Mouse (Mus musculus) liver (tissue): ENCODE results near the gene Rad51d.
A peak's percentile ranks its signal among the peaks of the same experiment; 100 is the strongest.
"Not testable (repeated sequence)": the region's sequence is repeated elsewhere in the genome, so short reads cannot be mapped to it uniquely, and the experiment has no call there.

Experiments used
- DNase-seq: peaks from one replicate; pipeline ENCODE4 v3.0.0-alpha.2; 2020; ENCODE audit warnings: mixed read lengths

Rad51d gene

GRCm38 (mm10) chr11:82890342-82890762 is at the start of gene Rad51d:
Gene Rad51d (minus strand): TSS chr11:82890614.
- DNase-seq: peak; percentile 96

DNA sequence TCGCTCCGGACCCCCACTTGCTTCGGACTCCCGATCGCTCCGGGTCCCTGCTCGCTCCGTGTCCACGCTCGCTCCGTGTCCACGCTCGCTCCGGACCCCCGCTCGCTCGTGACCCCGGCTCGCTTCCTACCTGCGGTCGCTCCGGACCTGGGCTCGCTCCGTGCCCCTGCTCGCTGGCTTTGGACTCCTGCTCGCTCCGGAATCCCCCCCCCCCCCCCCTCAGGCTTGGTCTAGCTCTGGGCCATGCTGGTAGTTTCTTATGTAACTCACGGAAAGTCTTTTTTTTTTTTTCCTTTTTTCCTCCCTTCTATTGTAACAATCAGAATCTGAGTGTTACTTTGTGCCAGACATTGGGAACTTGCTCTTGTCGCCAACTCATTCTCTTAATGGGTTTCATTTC is 42.8 kb upstream of the Rad51d start:
- DNase-seq: no peak

DNA sequence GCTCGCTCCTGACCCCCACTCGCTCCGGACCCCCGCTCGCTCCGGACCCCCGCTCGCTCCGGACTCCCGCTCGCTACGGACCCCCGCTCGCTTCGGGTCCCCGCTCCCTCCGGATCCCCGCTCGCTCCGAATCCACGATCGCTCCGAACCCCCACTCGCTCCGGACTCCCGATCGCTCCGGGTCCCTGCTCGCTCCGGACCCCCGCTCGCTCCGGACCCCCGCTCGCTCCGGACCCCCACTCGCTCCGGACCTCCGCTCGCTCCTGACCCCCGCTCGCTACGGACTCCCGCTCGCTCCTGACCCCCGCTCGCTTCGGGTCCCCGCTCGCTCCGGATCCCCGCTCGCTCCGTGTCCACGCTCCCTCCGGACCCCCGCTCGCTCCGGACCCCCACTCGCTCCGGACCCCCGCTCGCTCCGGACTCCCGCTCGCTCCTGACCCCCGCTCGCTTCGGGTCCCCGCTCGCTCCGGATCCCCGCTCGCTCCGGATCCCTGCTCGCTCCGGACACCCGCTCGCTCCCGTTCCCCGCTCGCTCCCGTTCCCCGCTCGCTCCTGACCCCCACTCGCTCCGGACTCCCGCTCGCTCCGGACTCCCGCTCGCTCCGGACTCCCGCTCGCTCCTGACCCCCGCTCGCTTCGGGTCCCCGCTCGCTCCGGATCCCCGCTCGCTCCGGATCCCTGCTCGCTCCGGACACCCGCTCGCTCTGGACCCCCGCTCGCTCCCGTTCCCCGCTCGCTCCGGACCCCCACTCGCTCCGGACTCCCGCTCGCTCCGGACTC is 41.4 kb upstream of the Rad51d start:
- DNase-seq: not testable (repeated sequence)

GRCm38 (mm10) chr11:82931161-82931560 is 40.7 kb upstream of the Rad51d start:
- DNase-seq: not testable (repeated sequence)

- DNase-seq: not testable (repeated sequence)
These were observed 40.1 kb upstream of the Rad51d start for GRCm38 (mm10) chr11:82930391-82930955.

DNA sequence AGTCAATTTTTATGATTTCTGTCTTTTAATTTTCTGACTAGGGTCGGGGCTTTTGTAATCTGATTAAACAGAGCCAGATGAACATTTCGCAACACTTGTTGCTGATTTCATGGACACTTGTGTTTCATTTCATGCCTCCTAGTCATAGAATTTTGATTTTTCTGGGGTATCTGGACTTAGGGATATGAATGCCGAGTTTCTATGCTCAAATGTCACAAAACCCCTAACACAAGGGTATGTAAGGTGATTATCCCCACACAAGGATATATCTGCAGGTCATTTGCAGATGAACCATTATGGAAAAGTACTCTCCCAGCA is 39.2 kb upstream of the Rad51d start:
- no peak for DNase-seq

DNA sequence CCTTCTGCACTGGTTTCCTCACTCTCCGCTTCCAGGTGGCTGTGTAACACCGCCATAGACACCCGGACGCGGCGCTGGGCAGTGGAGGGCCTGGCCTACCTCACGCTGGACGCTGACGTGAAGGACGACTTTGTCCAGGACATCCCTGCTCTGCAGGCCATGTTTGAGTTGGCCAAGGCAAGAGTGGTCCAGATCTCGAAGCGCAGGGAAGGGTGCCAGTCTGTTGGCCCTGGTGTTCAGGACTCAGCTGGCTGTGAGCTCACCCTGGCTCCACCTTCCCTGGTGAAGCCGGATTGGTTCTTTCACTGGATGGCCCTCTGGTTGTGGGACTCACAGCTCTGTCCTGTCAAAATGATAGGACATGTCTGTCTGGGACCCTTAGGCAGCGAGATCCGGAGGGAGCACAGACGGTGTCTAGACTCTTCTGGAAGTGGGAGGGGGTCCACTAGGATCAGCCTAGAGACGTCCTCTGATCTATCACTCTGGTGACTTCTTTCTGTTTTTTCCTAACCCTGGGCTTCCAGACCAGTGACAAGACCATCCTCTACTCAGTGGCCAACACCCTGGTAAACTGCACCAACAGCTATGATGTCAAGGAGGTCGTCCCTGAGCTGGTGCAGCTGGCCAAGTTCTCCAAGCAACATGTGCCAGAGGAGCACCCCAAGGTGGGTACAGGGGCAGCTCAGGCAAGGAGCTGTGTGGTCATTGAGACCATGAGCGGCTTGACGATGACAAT is 38.7 kb upstream of the Rad51d start:
- no peak for DNase-seq

GRCm38 (mm10) chr11:82923910-82924309 is 33.5 kb upstream of the Rad51d start:
- DNase-seq: not testable (repeated sequence)

DNA sequence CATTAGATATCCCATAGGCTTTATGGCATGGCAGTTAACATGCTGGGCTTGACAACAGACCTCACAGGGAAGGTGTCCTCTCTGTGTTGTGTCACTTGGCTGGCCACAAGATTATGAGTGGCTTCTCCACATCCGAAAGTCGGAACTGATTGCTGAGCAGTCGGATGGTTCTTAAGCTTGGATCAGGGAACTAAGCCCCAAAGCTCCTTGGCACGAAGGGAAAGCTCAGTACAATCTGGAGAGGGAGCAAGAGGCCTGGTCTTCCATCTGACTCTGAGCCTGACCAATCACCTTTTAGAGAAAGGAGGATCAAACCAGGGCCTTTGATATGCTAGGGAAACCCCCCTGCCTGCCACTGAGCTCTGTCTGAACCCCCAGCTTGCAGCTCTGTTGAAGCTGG is 31.3 kb upstream of the Rad51d start:
- no peak for DNase-seq

- no peak for DNase-seq
These were observed 30.4 kb upstream of the Rad51d start for GRCm38 (mm10) chr11:82920768-82921167.

DNA sequence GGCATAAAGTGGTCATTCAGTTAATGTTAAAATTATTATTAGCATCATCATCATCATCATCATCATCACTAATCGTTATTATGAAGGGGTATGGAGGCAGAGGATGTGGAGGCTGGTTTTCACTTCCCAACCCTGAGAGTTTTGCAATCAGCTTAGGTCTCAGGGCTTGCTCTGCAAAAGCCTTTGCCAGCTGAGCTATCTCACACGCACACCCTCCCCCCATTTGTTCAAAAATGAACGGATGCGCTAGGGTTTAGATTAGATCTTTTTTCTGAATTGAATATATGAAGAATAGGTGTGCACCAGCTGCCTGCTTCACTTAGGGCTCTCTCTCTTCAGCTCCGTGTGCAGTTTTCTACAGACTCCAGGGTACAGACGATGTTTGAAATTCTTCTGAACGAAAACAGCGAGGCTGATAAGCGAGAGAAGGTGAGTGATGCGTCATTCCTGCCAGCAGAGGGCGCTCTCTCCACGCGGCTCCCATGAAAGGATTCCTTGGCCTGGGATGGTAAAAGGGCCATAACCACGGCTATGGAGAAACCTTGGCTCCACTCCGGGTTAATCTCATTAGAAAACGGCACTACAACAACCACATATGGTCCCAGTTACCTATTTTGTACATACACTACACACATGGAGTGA is 24.4 kb upstream of the Rad51d start:
- peak; percentile 74 for DNase-seq

DNA sequence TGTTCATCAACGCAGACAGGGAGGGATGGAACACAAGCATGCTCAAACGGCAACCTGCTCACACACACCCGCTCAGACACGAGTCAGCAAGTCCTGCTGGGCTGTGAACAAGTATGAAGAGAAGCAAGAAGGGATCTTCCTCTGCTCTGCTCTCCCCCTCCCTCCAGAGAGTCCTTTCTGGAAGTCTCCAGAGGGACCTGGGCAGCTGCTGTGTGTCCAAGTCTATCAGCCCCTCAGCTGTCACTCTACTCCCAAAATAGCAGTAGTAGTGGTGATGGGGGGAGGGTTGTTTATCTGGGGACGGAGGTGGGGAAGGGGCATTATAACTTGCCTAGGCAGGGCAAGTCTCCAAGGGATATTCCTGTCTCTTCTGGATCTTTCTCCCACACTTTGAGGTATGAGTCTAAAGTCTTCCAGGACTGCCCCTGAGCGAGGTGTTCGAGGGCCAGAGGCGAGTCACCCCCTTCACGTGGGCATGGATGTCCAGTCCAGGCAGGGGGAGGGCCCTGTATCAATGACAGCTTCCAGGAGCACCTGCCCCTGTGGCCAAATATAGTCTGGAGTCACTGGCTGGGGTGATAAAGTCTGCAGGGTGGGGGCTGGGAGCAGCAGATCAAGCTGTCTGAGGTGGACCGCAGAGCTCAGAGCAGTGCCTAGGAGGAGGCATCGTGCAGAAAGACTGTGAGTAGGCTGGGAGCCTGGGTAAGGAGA is 20.4 kb upstream of the Rad51d start:
- DNase-seq: no peak

DNA sequence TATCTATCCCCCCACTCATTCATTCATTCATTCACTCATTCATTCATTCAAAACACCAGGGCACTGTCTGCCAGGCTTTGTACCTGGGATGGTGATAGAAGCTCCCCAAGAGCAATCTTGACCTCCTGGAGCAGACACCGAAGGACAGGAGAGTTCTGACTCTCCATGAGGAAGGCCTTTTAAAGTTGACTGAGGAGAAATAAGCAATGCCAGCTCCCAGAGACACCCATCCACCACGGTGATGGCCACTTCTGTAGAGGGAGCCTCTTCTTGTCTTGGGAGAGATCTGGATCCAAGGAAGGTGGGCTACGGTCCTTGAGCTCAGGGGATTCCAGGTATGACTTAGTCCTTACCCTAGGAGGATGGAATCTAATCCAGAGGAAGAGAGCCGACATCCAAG is 19.8 kb upstream of the Rad51d start, which contains the start of gene Unc45b:
TSS of gene Unc45b (plus strand) at position 301 of the 400 bp plus-strand sequence.
- no peak for DNase-seq

DNA sequence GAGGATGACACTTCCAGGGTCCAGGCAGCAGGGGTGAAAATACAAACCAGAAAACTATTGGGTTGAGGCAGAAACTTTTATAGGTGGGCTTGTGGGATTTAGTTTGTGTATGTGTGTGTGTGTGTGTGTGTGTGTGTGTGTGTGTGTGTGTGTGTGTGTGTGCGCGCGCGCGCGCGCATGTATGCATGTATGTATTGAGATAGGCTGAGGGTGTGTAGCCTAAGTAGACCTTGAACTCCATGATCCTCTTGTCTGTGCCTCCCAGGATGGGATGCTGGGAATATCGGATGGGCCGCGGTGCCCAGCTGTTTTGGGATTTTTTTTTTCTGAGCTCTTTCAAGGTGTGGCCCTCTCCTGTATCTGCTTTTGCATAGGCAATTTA is 18.2 kb upstream of the Rad51d start:
- DNase-seq: no peak

GRCm38 (mm10) chr11:82907651-82908607 is 17.5 kb upstream of the Rad51d start, which contains the start of gene Nle1:
Gene Nle1 (minus strand): TSS chr11:82908411.
- DNase-seq: peak; percentile 90

DNA sequence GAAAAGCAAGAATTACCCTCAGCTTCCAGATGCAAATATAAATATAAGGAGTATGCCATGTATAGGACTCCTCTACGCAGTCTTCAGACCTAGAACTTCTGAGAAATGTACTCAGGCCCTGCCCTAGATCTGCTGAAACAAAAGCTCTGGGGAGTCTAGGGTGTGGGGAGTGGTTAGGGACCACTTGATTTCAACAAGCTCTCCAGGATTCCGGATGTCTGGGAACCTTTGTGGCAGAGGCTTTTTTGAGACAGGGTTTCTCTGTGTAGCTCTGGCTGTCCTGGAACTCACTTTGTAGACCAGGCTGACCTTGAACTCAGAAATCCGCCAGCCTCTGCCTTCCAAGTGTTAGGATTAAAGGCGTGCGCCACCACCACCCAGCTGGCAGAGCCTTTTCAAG is 15.4 kb upstream of the Rad51d start:
- DNase-seq: no peak

DNA sequence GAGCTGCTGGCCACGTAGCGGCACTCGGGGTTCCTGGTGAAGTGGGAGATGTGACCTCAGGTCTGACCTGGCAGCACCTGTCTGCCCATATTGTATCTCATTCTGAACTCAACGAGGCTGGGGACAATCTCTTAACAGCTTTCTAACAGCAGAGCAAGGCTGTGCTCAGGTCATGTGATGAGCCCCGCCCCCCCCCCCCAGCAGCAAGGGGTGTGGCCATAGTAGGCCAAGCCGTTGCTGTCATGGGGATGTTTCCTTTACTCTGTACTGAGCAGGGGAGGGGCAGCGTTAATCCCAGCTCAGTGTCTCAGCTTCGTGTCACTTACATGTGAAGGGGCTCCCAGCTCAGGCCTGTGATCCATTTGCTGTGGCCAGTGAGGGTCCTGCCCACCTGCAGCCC is 14.5 kb upstream of the Rad51d start:
- peak; percentile 39 for DNase-seq

- no peak for DNase-seq
These were observed 11.3 kb upstream of the Rad51d start for GRCm38 (mm10) chr11:82901606-82902310.

GRCm38 (mm10) chr11:82899720-82900119 is 9.3 kb upstream of the Rad51d start:
- DNase-seq: no peak

- no peak for DNase-seq
These were observed 7.1 kb upstream of the Rad51d start for GRCm38 (mm10) chr11:82897478-82897877.

DNA sequence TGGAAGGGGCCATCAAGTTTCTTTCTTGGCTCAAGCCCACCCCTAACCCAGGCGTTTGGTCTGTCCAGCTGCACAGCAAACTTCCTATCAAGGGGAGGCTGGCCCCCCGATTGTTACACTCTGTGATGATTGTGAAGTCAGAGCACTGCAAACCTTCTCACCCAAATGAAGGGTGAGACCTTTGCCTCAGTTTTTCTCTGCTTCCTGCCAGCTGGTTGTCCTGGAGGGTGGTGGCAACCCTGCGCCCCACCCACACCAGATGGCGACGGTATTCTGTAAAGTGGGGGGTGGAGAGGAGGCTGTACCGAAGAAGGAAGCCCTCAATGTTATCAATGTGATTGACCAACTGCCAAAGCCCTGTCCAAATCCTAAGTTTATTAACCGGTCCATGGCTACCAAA is 1.5 kb upstream of the Rad51d start, which contains the start of gene Fndc8:
TSS of gene Fndc8 (plus strand) at position 189 of the 400 bp plus-strand sequence.
- no peak for DNase-seq
